ENCODE assay signal across 8 mouse cellular contexts in genomic region chr4:109279689-109280458, GRCm38 (mm10). TPM values are rescaled to one million over a fixed set of nuclear protein-coding genes. Genes with fewer than 3 reads are reported as not detected.
DNase-seq lines count a peak whose midpoint lies in the region; ATAC-seq and TF ChIP-seq lines count a peak whose summit lies in the region.

Eps15 (plus strand) TSS chr4:109280268.

- H3K9ac ChIP-seq in lung, postnatal 0 days (replicated peaks; ENCODE audit: low read depth): peak within 1 kb of the TSS; percentile 87

- whole genome bisulfite sequencing in hindbrain, embryonic 10.5 days: 3% methylated on average over 44 of the region's 44 CpGs
- WGBS in lung, postnatal 0 days: 8% methylated on average over 18 of the region's 44 CpGs

- ATAC-seq in frontal cortex, adult (ENCODE audit: low TSS enrichment): peak; percentile 85
- peak; percentile 98 for ATAC-seq in lung, postnatal 0 days

- peaks cover 9% of the 10 kb centered on the region for H3K27me3 ChIP-seq in hindbrain, embryonic 10.5 days (ENCODE audit: insufficient read depth, poor library complexity, severe bottlenecking)
- no peaks in the 10 kb centered on the region for H3K27me3 ChIP-seq in lung, postnatal 0 days (replicated peaks; ENCODE audit: insufficient read depth, low read length)

- no peaks in the 10 kb centered on the region for H3K36me3 ChIP-seq in hindbrain, embryonic 10.5 days
- no peaks in the 10 kb centered on the region for H3K36me3 ChIP-seq in lung, postnatal 0 days (ENCODE audit: insufficient read depth, low read length)

- peak within 1 kb of the TSS; percentile 93 for H3K27ac ChIP-seq in hindbrain, embryonic 10.5 days
- H3K27ac ChIP-seq in lung, postnatal 0 days (ENCODE audit: low read length): peak within 1 kb of the TSS; percentile 95

- TF ChIP-seq CTCF in lung, postnatal 0 days (IDR thresholded peaks at IDR 0.05): peak; percentile 1; the same call in 1 of the 2 replicates

- H3K9me3 ChIP-seq in hindbrain, embryonic 10.5 days: no peaks in the 10 kb centered on the region
- no peaks in the 10 kb centered on the region for H3K9me3 ChIP-seq in lung, postnatal 0 days (ENCODE audit: low read length)

- peaks cover 18% of the 10 kb centered on the region for H3K4me1 ChIP-seq in hindbrain, embryonic 10.5 days (replicated peaks)
- H3K4me1 ChIP-seq in lung, postnatal 0 days (ENCODE audit: insufficient read depth, low read depth, low read length): peaks cover 15% of the 10 kb centered on the region; the same call in 1 of the 2 replicates

- DNase-seq in MEL-GATA-1-ER (ENCODE audit: extremely low read depth, low read depth): peak; percentile 61
- peak; percentile 92 for DNase-seq in cerebellum, adult 8-10 months
- DNase-seq in hindbrain, embryonic 10.5 days (ENCODE audit: low spot score): peak; percentile 94
- peak; percentile 80 for DNase-seq in layer of hippocampus, adult 9-11 months
- DNase-seq in lung, postnatal 0 days (ENCODE audit: low spot score): peak; percentile 96
- DNase-seq in ovary, postnatal 14 days (ENCODE audit: low spot score): peak; percentile 91
- DNase-seq in thymus, postnatal 14 days: peak; percentile 95

- H3K4me2 ChIP-seq in lung, postnatal 0 days (replicated peaks; ENCODE audit: low read depth, low read length): peak within 1 kb of the TSS; percentile 83

- no peak for TF ChIP-seq EP300 in lung, postnatal 0 days (IDR thresholded peaks at IDR 0.05)

- H3K4me3 ChIP-seq in hindbrain, embryonic 10.5 days: peak within 1 kb of the TSS; percentile 94
- H3K4me3 ChIP-seq in lung, postnatal 0 days (ENCODE audit: low read depth, low read length): peak within 1 kb of the TSS; percentile 93

RNA-seq across cellular contexts. Expression of gene Eps15, which starts in this region (rescaled TPM):
- polyA plus RNA-seq in hindbrain, embryonic 10.5 days (2016; fragmentation: Nextera tagmentation; extraction: Ambion mirVana): 39.4 and 41.6 TPM in 2 replicates
- 31.0 and 37.0 TPM in 2 replicates for polyA plus RNA-seq in lung, postnatal 0 days (2015; fragmentation: Nextera tagmentation; extraction: Ambion mirVana)

Comparison
In these comparisons a context has a peak if more than half of its experiments do, and no peak if none do; other contexts are left out.
1. Peak in every context shown above with its lines: DNase-seq, ATAC-seq, H3K4me3 ChIP-seq and H3K27ac ChIP-seq.